Mouse (Mus musculus): ENCODE data around the gene Sestd1. TPM values are rescaled to one million over a fixed set of nuclear protein-coding genes. Genes with fewer than 3 reads are reported as not detected.

Sestd1 gene
- polyA plus RNA-seq, 1 experiment from 2014 or later: 36.2 TPM

- in situ Hi-C loops (cut with MboI; ENCODE audit: low pct_unique_long_range_greater_than_20kb): no loop called here
- ATAC-seq (no peak), DNase-seq (ENCODE audit: low read depth, low spot score) (no peak)
- H3K27me3 ChIP-seq: no peaks in the 10 kb centered on the region
- POLR2A ChIA-PET: no interaction called here
- CTCF ChIA-PET: interaction anchor here (1.3 to 1.5 kb wide), 2 partner anchors 11 to 74 kb away, joined by 3 to 5 read pairs; no protein-coding TSS in a partner anchor
- TF ChIP-seq CTCF (IDR thresholded peaks at IDR 0.05): no peak
Measured at GRCm38 (mm10) chr2:77270781-77271180, 9.6 kb downstream of the Sestd1 start.

- ChIA-PET POLR2A (no interaction called here), CTCF (interaction anchor here (0.8 to 1.5 kb wide), 2 partner anchors 9 to 10 kb away, joined by 3 to 5 read pairs; no protein-coding TSS in a partner anchor)
- no peak for ATAC-seq
- TF ChIP-seq CTCF (IDR thresholded peaks at IDR 0.05): no peak
- in situ Hi-C loops (cut with MboI; ENCODE audit: low pct_unique_long_range_greater_than_20kb): no loop called here
- no peaks in the 10 kb centered on the region for H3K27me3 ChIP-seq
- DNase-seq (ENCODE audit: low read depth, low spot score): no peak
Measured at GRCm38 (mm10) chr2:77270136-77270535, 10.3 kb downstream of the Sestd1 start.

GRCm38 (mm10) chr2:77268612-77269239 lies 11.7 kb downstream of the Sestd1 start:
- in situ Hi-C loops (cut with MboI; ENCODE audit: low pct_unique_long_range_greater_than_20kb): no loop called here
- peak; percentile 98 for ATAC-seq
- ChIA-PET CTCF (interaction anchor here (0.9 kb wide), 1 partner anchor 73 kb away, joined by 4 read pairs; no protein-coding TSS in a partner anchor), POLR2A (no interaction called here)
- DNase-seq (ENCODE audit: low read depth, low spot score): peak; percentile 50
- TF ChIP-seq CTCF (IDR thresholded peaks at IDR 0.05): no peak
- H3K27me3 ChIP-seq: no peaks in the 10 kb centered on the region

- H3K27me3 ChIP-seq: no peaks in the 10 kb centered on the region
- in situ Hi-C loops (cut with MboI; ENCODE audit: low pct_unique_long_range_greater_than_20kb): no loop called here
- TF ChIP-seq CTCF (IDR thresholded peaks at IDR 0.05): no peak
- ChIA-PET POLR2A (no interaction called here), CTCF (interaction anchor here (1.0 to 2.9 kb wide), 4 partner anchors 8 to 75 kb away, joined by 3 to 15 read pairs (median 4); no protein-coding TSS in a partner anchor)
- ATAC-seq (no peak), DNase-seq (ENCODE audit: low read depth, low spot score) (no peak)
Measured at GRCm38 (mm10) chr2:77266931-77267330, 13.5 kb downstream of the Sestd1 start.

- H3K27me3 ChIP-seq: no peaks in the 10 kb centered on the region
- DNase-seq (ENCODE audit: low read depth, low spot score) (no peak), ATAC-seq (no peak)
- TF ChIP-seq CTCF (IDR thresholded peaks at IDR 0.05): no peak
- in situ Hi-C loops (cut with MboI; ENCODE audit: low pct_unique_long_range_greater_than_20kb): no loop called here
- CTCF ChIA-PET: interaction anchor here (0.8 to 2.9 kb wide), 4 partner anchors 17 to 76 kb away, joined by 3 to 15 read pairs (median 4); no protein-coding TSS in a partner anchor
- POLR2A ChIA-PET: interaction anchor here (0.6 kb wide), 1 partner anchor 70 kb away, joined by 3 read pairs; no protein-coding TSS in a partner anchor
Measured at GRCm38 (mm10) chr2:77266011-77266410, 14.4 kb downstream of the Sestd1 start.

GRCm38 (mm10) chr2:77265301-77265700 lies 15.1 kb downstream of the Sestd1 start:
- in situ Hi-C loops (cut with MboI; ENCODE audit: low pct_unique_long_range_greater_than_20kb): no loop called here
- no peak for ATAC-seq
- CTCF ChIA-PET: interaction anchor here (1.0 to 2.9 kb wide), 2 partner anchors 62 to 77 kb away, joined by 3 to 15 read pairs; no protein-coding TSS in a partner anchor

GRCm38 (mm10) chr2:77264550-77264949 lies 15.8 kb downstream of the Sestd1 start:
- CTCF ChIA-PET: interaction anchor here (2.9 kb wide), 1 partner anchor 78 kb away, joined by 15 read pairs; no protein-coding TSS in a partner anchor
- in situ Hi-C loops (cut with MboI; ENCODE audit: low pct_unique_long_range_greater_than_20kb): no loop called here
- TF ChIP-seq CTCF (IDR thresholded peaks at IDR 0.05): no peak
- DNase-seq (ENCODE audit: low read depth, low spot score) (no peak), ATAC-seq (no peak)
- POLR2A ChIA-PET: no interaction called here
- no peaks in the 10 kb centered on the region for H3K27me3 ChIP-seq

More at GRCm38 (mm10) chr2:77265301-77265700, 15.1 kb downstream of the Sestd1 start:
- POLR2A ChIA-PET: no interaction called here
- H3K27me3 ChIP-seq: no peaks in the 10 kb centered on the region
- no peak for TF ChIP-seq CTCF (IDR thresholded peaks at IDR 0.05)
- DNase-seq (ENCODE audit: low read depth, low spot score): no peak

GRCm38 (mm10) chr2:77263477-77264435 lies 16.6 kb downstream of the Sestd1 start:
- ATAC-seq: no peak

GRCm38 (mm10) chr2:77260134-77260533 lies 20.3 kb downstream of the Sestd1 start:
- ChIA-PET CTCF (interaction anchor here (1.0 to 2.6 kb wide), 7 partner anchors 10 to 179 kb away, joined by 3 to 16 read pairs (median 4); no protein-coding TSS in a partner anchor), POLR2A (interaction anchor here (0.7 kb wide), 1 partner anchor 82 kb away, joined by 3 read pairs; no protein-coding TSS in a partner anchor)
- ATAC-seq (peak; percentile 95), DNase-seq (ENCODE audit: low read depth, low spot score) (no peak)
- H3K27me3 ChIP-seq: no peaks in the 10 kb centered on the region
- TF ChIP-seq CTCF (IDR thresholded peaks at IDR 0.05): peak; percentile 51
- in situ Hi-C loops (cut with MboI; ENCODE audit: low pct_unique_long_range_greater_than_20kb): no loop called here

More at GRCm38 (mm10) chr2:77263477-77264435, 16.6 kb downstream of the Sestd1 start:
- in situ Hi-C loops (cut with MboI; ENCODE audit: low pct_unique_long_range_greater_than_20kb): no loop called here
- ChIA-PET POLR2A (no interaction called here), CTCF (no interaction called here)
- TF ChIP-seq CTCF (IDR thresholded peaks at IDR 0.05): no peak
- DNase-seq (ENCODE audit: low read depth, low spot score): no peak
- no peaks in the 10 kb centered on the region for H3K27me3 ChIP-seq

GRCm38 (mm10) chr2:77253227-77253626 lies 27.2 kb downstream of the Sestd1 start:
- H3K27me3 ChIP-seq: no peaks in the 10 kb centered on the region
- in situ Hi-C loops (cut with MboI; ENCODE audit: low pct_unique_long_range_greater_than_20kb): loop anchor here (10.0 kb wide), 1 partner anchor 82 kb away; no protein-coding TSS in a partner anchor
- TF ChIP-seq CTCF (IDR thresholded peaks at IDR 0.05): no peak
- no peak for DNase-seq (ENCODE audit: low read depth, low spot score)
- ATAC-seq: no peak
- POLR2A ChIA-PET: no interaction called here
- CTCF ChIA-PET: interaction anchor here (1.2 to 5.2 kb wide), 2 partner anchors 89 kb away, joined by 5 to 27 read pairs; no protein-coding TSS in a partner anchor

Measured in Patski (cell line).